Mouse (Mus musculus) mouse embryonic stem cell (cell line): ENCODE data around the gene Kdr.
"Not testable (repeated sequence)": the region's sequence is repeated elsewhere in the genome, so short reads cannot be mapped to it uniquely, and the experiment has no call there.

Experiments
- in situ Hi-C, 2 experiments: fragments of 300-500 bp; cut with MboI; formaldehyde crosslinking; loops; 1 replicate in 1 of 2; 3 replicates in 1 of 2; pipeline ENCODE4 v1.14.3; 2019 to 2020; ENCODE audit warnings: low sequenced_read_pairs in 2 of 2, low pct_unique_long_range_greater_than_20kb in 1 of 2, mixed read lengths in 1 of 2; ENCODE audit not compliant: unreplicated experiment in 1 of 2

Gene Kdr

GRCm38 (mm10) chr5:75931458-75931857 lies 46.8 kb downstream of the Kdr start:
- in situ Hi-C loops = not testable (repeated sequence)

- in situ Hi-C loops = no loop called here
Observed at GRCm38 (mm10) chr5:75929960-75930359, 48.3 kb downstream of the Kdr start.

GRCm38 (mm10) chr5:75922677-75923076 lies 55.6 kb downstream of the Kdr start:
- in situ Hi-C loops = no loop called here

GRCm38 (mm10) chr5:75921730-75922387 lies 56.4 kb downstream of the Kdr start:
- in situ Hi-C loops = no loop called here

GRCm38 (mm10) chr5:75919601-75920000 lies 58.7 kb downstream of the Kdr start:
- in situ Hi-C loops = no loop called here

- in situ Hi-C loops = no loop called here
Observed at GRCm38 (mm10) chr5:75918139-75918538, 60.1 kb downstream of the Kdr start.

- in situ Hi-C loops = no loop called here
Observed at GRCm38 (mm10) chr5:75917231-75917630, 61.0 kb downstream of the Kdr start.

- in situ Hi-C loops = no loop called here
Observed at GRCm38 (mm10) chr5:75906102-75906501, 72.2 kb downstream of the Kdr start.

GRCm38 (mm10) chr5:75900231-75900920 lies 77.9 kb downstream of the Kdr start:
- in situ Hi-C loops = no loop called here

- in situ Hi-C loops = no loop called here
Observed at GRCm38 (mm10) chr5:75895351-75895750, 82.9 kb downstream of the Kdr start.

GRCm38 (mm10) chr5:75892956-75893471 lies 85.2 kb downstream of the Kdr start:
- in situ Hi-C loops = no loop called here
